In the genomic region with DNA sequence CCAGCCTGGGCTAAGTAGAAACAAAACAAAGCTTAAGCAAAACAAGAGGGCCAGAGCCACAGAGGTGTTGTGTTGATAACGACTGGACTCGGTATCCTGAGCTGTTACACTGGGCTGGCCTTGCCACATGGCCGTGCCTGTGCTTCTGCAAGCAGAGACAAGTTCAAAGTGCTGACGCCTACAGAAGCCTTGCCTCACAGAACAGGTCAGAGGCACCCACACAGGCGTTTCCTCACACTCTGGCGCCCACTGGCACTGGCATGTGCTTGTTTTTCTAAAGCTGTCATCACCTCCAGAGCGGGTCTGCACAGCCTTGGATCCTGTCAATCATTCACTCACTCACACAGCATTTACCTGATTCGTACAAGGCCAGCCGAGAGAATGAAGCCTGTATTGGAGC, we compare ENCODE assay signal across 14 mouse cellular contexts. TPM values are rescaled to one million over a fixed set of nuclear protein-coding genes. Genes with fewer than 3 reads are reported as not detected.
DNase-seq lines count a peak whose midpoint lies in the region; ATAC-seq lines count a peak whose summit lies in the region.
"Had no signal": no experiment of that assay in that cellular context is flagged by ENCODE, and none has a peak within 500 bp of the region (broad histone marks: within the 10 kb centered on the region; RNA-seq: fewer than 3 reads in every experiment).

No protein-coding gene starts in this region.

- peak overlapping the region; percentile 57 for H3K27ac ChIP-seq in heart, embryonic 15.5 days
- H3K27ac ChIP-seq in embryonic facial prominence, embryonic 13.5 days, result peak overlapping the region; percentile 24; the same call in 1 of the 2 replicates
- H3K27ac ChIP-seq in kidney, embryonic 16.5 days (ENCODE audit: low read length), result peak overlapping the region; percentile 17
- peak overlapping the region; percentile 76 for H3K27ac ChIP-seq in liver, embryonic 16.5 days (ENCODE audit: low read length)
- H3K27ac ChIP-seq: forebrain, embryonic 15.5 days; neural tube, embryonic 12.5 days had no signal

- H3K4me1 ChIP-seq in heart, embryonic 15.5 days (replicated peaks), result peaks cover 14% of the 10 kb centered on the region
- H3K4me1 ChIP-seq in embryonic facial prominence, embryonic 13.5 days, result no peaks in the 10 kb centered on the region
- peaks cover 6% of the 10 kb centered on the region; the same call in 1 of the 2 replicates for H3K4me1 ChIP-seq in kidney, embryonic 16.5 days (ENCODE audit: insufficient read depth, low read length)
- H3K4me1 ChIP-seq in liver, embryonic 16.5 days (ENCODE audit: control insufficient read depth, low read depth, low read length), result peaks cover 13% of the 10 kb centered on the region
- H3K4me1 ChIP-seq: forebrain, embryonic 15.5 days; neural tube, embryonic 12.5 days had no signal

- DNase-seq in heart, adult 9 months (ENCODE audit: low spot score in 2 of 2), result no peak
- no peak for DNase-seq in left cerebral cortex, postnatal 14 days (ENCODE audit: low spot score in 2 of 2)
- DNase-seq in left cerebral cortex, adult 11 months (ENCODE audit: low spot score), result no peak
- no peak for DNase-seq in right cerebral cortex, postnatal 14 days
- DNase-seq: cerebellum, adult 2 months had no signal

- ATAC-seq in heart, embryonic 15.5 days (replicated peaks; ENCODE audit: insufficient number of reproducible peaks, insufficient read depth, low FRiP score, low read depth), result peak; percentile 66; the same call in 1 of the 2 replicates
- ATAC-seq in embryonic facial prominence, embryonic 13.5 days (ENCODE audit: insufficient number of reproducible peaks, insufficient read depth, low FRiP score, low TSS enrichment, low read depth), result 0 out of 2 replicates have a peak, but pooled peaks have one; percentile 37
- peak; percentile 93 for ATAC-seq in kidney, embryonic 16.5 days (ENCODE audit: low FRiP score, low TSS enrichment)
- ATAC-seq in liver, embryonic 16.5 days (ENCODE audit: low read depth), result peak; percentile 93
- ATAC-seq: activated CD4-positive, CD25-positive, alpha-beta regulatory T cell, adult 4 months; CD4-positive, CD25-positive, alpha-beta regulatory T cell, adult 4 months; forebrain, embryonic 15.5 days; inflammation-experienced regulatory T-cells, adult 6 months had no signal

- no peaks in the 10 kb centered on the region; the same call in 1 of the 2 replicates for H3K27me3 ChIP-seq in heart, embryonic 15.5 days
- H3K27me3 ChIP-seq in embryonic facial prominence, embryonic 13.5 days, result peaks cover 5% of the 10 kb centered on the region; the same call in 1 of the 2 replicates
- no peaks in the 10 kb centered on the region for H3K27me3 ChIP-seq in kidney, embryonic 16.5 days (ENCODE audit: insufficient read depth, low read length)
- no peaks in the 10 kb centered on the region for H3K27me3 ChIP-seq in liver, embryonic 16.5 days (ENCODE audit: control insufficient read depth, insufficient read depth, low read depth, low read length)
- H3K27me3 ChIP-seq: forebrain, embryonic 15.5 days had no signal

- H3K9ac ChIP-seq in heart, embryonic 15.5 days, result no peak overlapping the region
- H3K9ac ChIP-seq in embryonic facial prominence, embryonic 13.5 days, result no peak overlapping the region
- H3K9ac ChIP-seq in kidney, embryonic 16.5 days (replicated peaks; ENCODE audit: low read length), result no peak overlapping the region
- H3K9ac ChIP-seq in liver, embryonic 16.5 days (ENCODE audit: low read depth, low read length), result no peak overlapping the region
- H3K9ac ChIP-seq: forebrain, embryonic 15.5 days; neural tube, embryonic 12.5 days had no signal

- H3K4me2 ChIP-seq in heart, embryonic 15.5 days, result no peak overlapping the region
- no peak overlapping the region for H3K4me2 ChIP-seq in embryonic facial prominence, embryonic 13.5 days
- no peak overlapping the region for H3K4me2 ChIP-seq in kidney, embryonic 16.5 days (replicated peaks; ENCODE audit: low read depth, low read length)
- H3K4me2 ChIP-seq in liver, embryonic 16.5 days (ENCODE audit: low read depth, low read length), result no peak overlapping the region
- H3K4me2 ChIP-seq: forebrain, embryonic 15.5 days; neural tube, embryonic 12.5 days had no signal

- intact Hi-C loops in left cerebral cortex, postnatal 14 days (cut with DNase I), result no loop called here

- no peaks in the 10 kb centered on the region for H3K36me3 ChIP-seq in heart, embryonic 15.5 days
- H3K36me3 ChIP-seq in embryonic facial prominence, embryonic 13.5 days, result no peaks in the 10 kb centered on the region
- H3K36me3 ChIP-seq in kidney, embryonic 16.5 days (ENCODE audit: insufficient read depth, low read length), result no peaks in the 10 kb centered on the region
- H3K36me3 ChIP-seq in liver, embryonic 16.5 days (ENCODE audit: control insufficient read depth, insufficient read depth), result no peaks in the 10 kb centered on the region
- H3K36me3 ChIP-seq: forebrain, embryonic 15.5 days; neural tube, embryonic 12.5 days had no signal

- WGBS in heart, embryonic 15.5 days, result 16% methylated on average over 9 of the region's 9 CpGs
- 69% methylated on average over 9 of the region's 9 CpGs for WGBS in embryonic facial prominence, embryonic 13.5 days
- 29% methylated on average over 9 of the region's 9 CpGs for WGBS in kidney, embryonic 16.5 days
- 55% methylated on average over 9 of the region's 9 CpGs for WGBS in liver, embryonic 16.5 days (ENCODE audit: insufficient replicate concordance)

- H3K4me3 ChIP-seq in heart, embryonic 15.5 days, result no peak overlapping the region
- H3K4me3 ChIP-seq in embryonic facial prominence, embryonic 13.5 days, result no peak overlapping the region
- H3K4me3 ChIP-seq in kidney, embryonic 16.5 days (ENCODE audit: low read length), result no peak overlapping the region
- H3K4me3 ChIP-seq in liver, embryonic 16.5 days (ENCODE audit: low read depth, low read length), result no peak overlapping the region
- H3K4me3 ChIP-seq: forebrain, embryonic 15.5 days; neural tube, embryonic 12.5 days had no signal

- no peaks in the 10 kb centered on the region for H3K9me3 ChIP-seq in heart, embryonic 15.5 days (replicated peaks)
- no peaks in the 10 kb centered on the region for H3K9me3 ChIP-seq in embryonic facial prominence, embryonic 13.5 days
- H3K9me3 ChIP-seq in kidney, embryonic 16.5 days (ENCODE audit: low read length), result no peaks in the 10 kb centered on the region
- no peaks in the 10 kb centered on the region for H3K9me3 ChIP-seq in liver, embryonic 16.5 days (replicated peaks; ENCODE audit: control insufficient read depth, low read length)
- H3K9me3 ChIP-seq: forebrain, embryonic 15.5 days; neural tube, embryonic 12.5 days had no signal

RNA-seq across cellular contexts. Expression of a gene that starts 4.6 kb away (rescaled TPM):
- 0.57 and 0.80 TPM in 2 replicates for polyA plus RNA-seq in heart, embryonic 15.5 days (2015; fragmentation: Nextera tagmentation; extraction: Ambion mirVana)
- 0.30 TPM in 1 of 2 replicates, not detected in the other for polyA plus RNA-seq in embryonic facial prominence, embryonic 13.5 days (2015; fragmentation: Nextera tagmentation; extraction: Ambion mirVana)
- polyA plus RNA-seq in kidney, embryonic 16.5 days (2015; fragmentation: Nextera tagmentation; extraction: Ambion mirVana), result 1.7 and 2.0 TPM in 2 replicates
- polyA plus RNA-seq in liver, embryonic 16.5 days (2015; fragmentation: Nextera tagmentation; extraction: Ambion mirVana), result 25.9 and 28.3 TPM in 2 replicates
- under 1 TPM in 1 of 2 experiments, not detected in 1; 0.40 TPM for total RNA-seq in left cerebral cortex, postnatal 14 days (2021)
- polyA plus RNA-seq: activated CD4-positive, CD25-positive, alpha-beta regulatory T cell, adult 4 months; CD4-positive, CD25-positive, alpha-beta regulatory T cell, adult 4 months; forebrain, embryonic 15.5 days; inflammation-experienced regulatory T-cells, adult 6 months; neural tube, embryonic 12.5 days had no signal

RNA-seq across cellular contexts. Expression of a gene that starts 18.6 kb away (rescaled TPM):
- polyA plus RNA-seq in heart, embryonic 15.5 days (2015; fragmentation: Nextera tagmentation; extraction: Ambion mirVana), result 13.6 and 16.6 TPM in 2 replicates
- polyA plus RNA-seq in embryonic facial prominence, embryonic 13.5 days (2015; fragmentation: Nextera tagmentation; extraction: Ambion mirVana), result 22.9 and 25.2 TPM in 2 replicates
- 19.1 and 20.9 TPM in 2 replicates for polyA plus RNA-seq in kidney, embryonic 16.5 days (2015; fragmentation: Nextera tagmentation; extraction: Ambion mirVana)
- polyA plus RNA-seq in liver, embryonic 16.5 days (2015; fragmentation: Nextera tagmentation; extraction: Ambion mirVana), result 13.9 and 14.5 TPM in 2 replicates
- total RNA-seq in left cerebral cortex, postnatal 14 days (2021), result 10 to 100 TPM; 32.5 to 33.6 TPM

RNA-seq across cellular contexts. Expression of a gene that starts 48.9 kb away (rescaled TPM):
- 3.7 and 4.8 TPM in 2 replicates for polyA plus RNA-seq in heart, embryonic 15.5 days (2015; fragmentation: Nextera tagmentation; extraction: Ambion mirVana)
- 3.8 and 4.2 TPM in 2 replicates for polyA plus RNA-seq in embryonic facial prominence, embryonic 13.5 days (2015; fragmentation: Nextera tagmentation; extraction: Ambion mirVana)
- 5.4 and 5.8 TPM in 2 replicates for polyA plus RNA-seq in kidney, embryonic 16.5 days (2015; fragmentation: Nextera tagmentation; extraction: Ambion mirVana)
- polyA plus RNA-seq in liver, embryonic 16.5 days (2015; fragmentation: Nextera tagmentation; extraction: Ambion mirVana), result 2.5 and 2.6 TPM in 2 replicates
- 10 to 100 TPM; 30.5 to 30.7 TPM for total RNA-seq in left cerebral cortex, postnatal 14 days (2021)

RNA-seq across cellular contexts. Expression of a gene that starts 51.6 kb away (rescaled TPM):
- 14.1 and 19.7 TPM in 2 replicates for polyA plus RNA-seq in heart, embryonic 15.5 days (2015; fragmentation: Nextera tagmentation; extraction: Ambion mirVana)
- 14.2 and 15.1 TPM in 2 replicates for polyA plus RNA-seq in embryonic facial prominence, embryonic 13.5 days (2015; fragmentation: Nextera tagmentation; extraction: Ambion mirVana)
- polyA plus RNA-seq in kidney, embryonic 16.5 days (2015; fragmentation: Nextera tagmentation; extraction: Ambion mirVana), result 30.2 and 31.8 TPM in 2 replicates
- polyA plus RNA-seq in liver, embryonic 16.5 days (2015; fragmentation: Nextera tagmentation; extraction: Ambion mirVana), result 9.5 and 10.4 TPM in 2 replicates
- total RNA-seq in left cerebral cortex, postnatal 14 days (2021), result 10 to 100 TPM; 19.4 to 21.8 TPM

RNA-seq across cellular contexts. Expression of a gene that starts 56.5 kb away (rescaled TPM):
- 0.27 TPM in 1 of 2 replicates, not detected in the other for polyA plus RNA-seq in heart, embryonic 15.5 days (2015; fragmentation: Nextera tagmentation; extraction: Ambion mirVana)
- not detected in 2 replicates for polyA plus RNA-seq in embryonic facial prominence, embryonic 13.5 days (2015; fragmentation: Nextera tagmentation; extraction: Ambion mirVana)
- polyA plus RNA-seq in kidney, embryonic 16.5 days (2015; fragmentation: Nextera tagmentation; extraction: Ambion mirVana), result 0.62 TPM in 1 of 2 replicates, not detected in the other
- polyA plus RNA-seq in liver, embryonic 16.5 days (2015; fragmentation: Nextera tagmentation; extraction: Ambion mirVana), result not detected in 2 replicates
- not detected for total RNA-seq in left cerebral cortex, postnatal 14 days (2021)
- polyA plus RNA-seq: activated CD4-positive, CD25-positive, alpha-beta regulatory T cell, adult 4 months; CD4-positive, CD25-positive, alpha-beta regulatory T cell, adult 4 months; forebrain, embryonic 15.5 days; inflammation-experienced regulatory T-cells, adult 6 months; neural tube, embryonic 12.5 days had no signal

Comparison
In these comparisons a context has a peak if more than half of its experiments do, and no peak if none do; other contexts are left out.
1. ATAC-seq: peak in every context shown above with its lines; median percentile 93 in kidney, embryonic 16.5 days; 93 in liver, embryonic 16.5 days; 66 in heart, embryonic 15.5 days; 37 in embryonic facial prominence, embryonic 13.5 days.
2. H3K27ac ChIP-seq: peak in every context shown above with its lines; median percentile 76 in liver, embryonic 16.5 days; 57 in heart, embryonic 15.5 days; 24 in embryonic facial prominence, embryonic 13.5 days; 17 in kidney, embryonic 16.5 days.